Mouse (Mus musculus): ENCODE data around the gene Spsb3. TPM values are rescaled to one million over a fixed set of nuclear protein-coding genes. Genes with fewer than 3 reads are reported as not detected.

Spsb3 gene
- total and polyA plus RNA-seq, 3 experiments = 14.4 to 23.3 (median 21.3) TPM

- no peak overlapping the region for H3K4me3 ChIP-seq (replicated peaks in 1 of 3; ENCODE audit: low read depth in 2 of 3, low read length in 2 of 3, poor library complexity in 1 of 3)
- H3K9ac ChIP-seq (ENCODE audit: insufficient read depth, low read depth) = no peak overlapping the region
- no peak for DNase-seq (ENCODE audit: extremely low read depth)
- H3K79me2 ChIP-seq (replicated peaks; ENCODE audit: control insufficient read depth, extremely low read depth, insufficient read depth, poor library complexity, severe bottlenecking) = peaks cover 10% of the 10 kb centered on the region
- no peak overlapping the region for H3K4me2 ChIP-seq (ENCODE audit: insufficient read depth, low read depth, poor library complexity, severe bottlenecking)
- no peak for TF ChIP-seq MAX (IDR thresholded peaks at IDR 0.05; ENCODE audit: low read length)
- TF ChIP-seq ZKSCAN1 (IDR thresholded peaks at IDR 0.05; ENCODE audit: borderline replicate concordance, low read depth, low read length) = no peak
- no peak for TF ChIP-seq TBP (conservative IDR thresholded peaks at IDR 0.05; ENCODE audit: low read depth, low read length)
- no peak for TF ChIP-seq SIN3A (IDR thresholded peaks at IDR 0.05; ENCODE audit: low read length)
- no peak for TF ChIP-seq BHLHE40 (IDR thresholded peaks at IDR 0.05; ENCODE audit: low read depth, low read length)
- no peak for TF ChIP-seq ZMIZ1 (IDR thresholded peaks at IDR 0.05; ENCODE audit: low read depth, low read length)
- H3K36me3 ChIP-seq (replicated peaks in 1 of 2; ENCODE audit: control insufficient read depth in 1 of 2, insufficient read depth in 1 of 2, low read length in 1 of 2) = peaks cover 73 to 80% of the 10 kb centered on the region in 2 experiments
- dilution Hi-C loops (cut with MboI; ENCODE audit: extremely low pct_ligation_motif_present, extremely low pct_unique_long_range_greater_than_20kb, low sequenced_read_pairs) = no loop called here
- no peak overlapping the region for H3K27ac ChIP-seq (ENCODE audit: insufficient read depth, low read depth)
- H3K27me3 ChIP-seq (replicated peaks) = no peaks in the 10 kb centered on the region
- peaks cover 12 to 27% of the 10 kb centered on the region in 2 experiments for H3K4me1 ChIP-seq (ENCODE audit: control insufficient read depth in 1 of 2, insufficient read depth in 2 of 2)
- in situ Hi-C loops (cut with MboI; ENCODE audit: low pct_ligation_motif_present, low pct_unique_long_range_greater_than_20kb, low sequenced_read_pairs) = no loop called here
- H3K9me3 ChIP-seq (replicated peaks; ENCODE audit: low read length) = no peaks in the 10 kb centered on the region
Observed at GRCm38 (mm10) chr17:24899153-24899552, 12.7 kb downstream of the Spsb3 start.

- dilution Hi-C loops (cut with MboI; ENCODE audit: extremely low pct_ligation_motif_present, extremely low pct_unique_long_range_greater_than_20kb, low sequenced_read_pairs) = no loop called here
- Histone ChIP-seq H3K27ac (ENCODE audit: insufficient read depth, low read depth) (no peak overlapping the region), H3K9me3 (replicated peaks; ENCODE audit: low read length) (no peaks in the 10 kb centered on the region), H3K27me3 (replicated peaks) (no peaks in the 10 kb centered on the region), H3K4me2 (ENCODE audit: insufficient read depth, low read depth, poor library complexity, severe bottlenecking) (no peak overlapping the region), H3K4me3 (replicated peaks in 1 of 3; ENCODE audit: low read depth in 2 of 3, low read length in 2 of 3, poor library complexity in 1 of 3) (no peak overlapping the region), H3K4me1 (ENCODE audit: control insufficient read depth in 1 of 2, insufficient read depth in 2 of 2) (peaks cover 12 to 25% of the 10 kb centered on the region in 2 experiments), H3K79me2 (replicated peaks; ENCODE audit: control insufficient read depth, extremely low read depth, insufficient read depth, poor library complexity, severe bottlenecking) (peaks cover 4% of the 10 kb centered on the region; the same call in 1 of the 2 replicates), H3K36me3 (replicated peaks in 1 of 2; ENCODE audit: control insufficient read depth in 1 of 2, insufficient read depth in 1 of 2, low read length in 1 of 2) (peaks cover 81 to 88% of the 10 kb centered on the region in 2 experiments), H3K9ac (ENCODE audit: insufficient read depth, low read depth) (no peak overlapping the region)
- DNase-seq (ENCODE audit: extremely low read depth) = no peak
- in situ Hi-C loops (cut with MboI; ENCODE audit: low pct_ligation_motif_present, low pct_unique_long_range_greater_than_20kb, low sequenced_read_pairs) = no loop called here
- TF ChIP-seq SMC3 (IDR thresholded peaks at IDR 0.05; ENCODE audit: low read depth, low read length) (no peak), ZNF384 (IDR thresholded peaks at IDR 0.05; ENCODE audit: low read depth, low read length) (no peak), BHLHE40 (IDR thresholded peaks at IDR 0.05; ENCODE audit: low read depth, low read length) (no peak), EP300 (IDR thresholded peaks at IDR 0.05; ENCODE audit: low read length) (no peak), CTCF (conservative IDR thresholded peaks at IDR 0.05 in 1 of 2, IDR thresholded peaks at IDR 0.05 in 1 of 2; ENCODE audit: low read depth in 2 of 2, low read length in 2 of 2) (no peak), IRF4 (IDR thresholded peaks at IDR 0.05; ENCODE audit: low read depth, low read length) (no peak), SIN3A (IDR thresholded peaks at IDR 0.05; ENCODE audit: low read length) (no peak), ZC3H11A (IDR thresholded peaks at IDR 0.05; ENCODE audit: low read depth, low read length) (no peak), ETS1 (conservative IDR thresholded peaks at IDR 0.05; ENCODE audit: low read depth, low read length) (no peak), PAX5 (IDR thresholded peaks at IDR 0.05; ENCODE audit: low read length) (no peak), E2F4 (IDR thresholded peaks at IDR 0.05; ENCODE audit: insufficient replicate concordance, low read depth, low read length) (no peak), ZMIZ1 (IDR thresholded peaks at IDR 0.05; ENCODE audit: low read depth, low read length) (no peak), MYC (IDR thresholded peaks at IDR 0.05; ENCODE audit: low read depth, low read length) (no peak), RCOR1 (conservative IDR thresholded peaks at IDR 0.05; ENCODE audit: low read depth, low read length) (no peak), MEF2A (IDR thresholded peaks at IDR 0.05; ENCODE audit: borderline replicate concordance, low read depth, low read length) (no peak)
Observed at GRCm38 (mm10) chr17:24900014-24900413, 13.6 kb downstream of the Spsb3 start.

Data from CH12.LX (cell line).